Mouse (Mus musculus) R1 (cell line): ENCODE measurements around the gene Alpk1.

ENCODE experiments used
- DNase-seq: peaks from one replicate; pipeline ENCODE4 v3.0.0-alpha.2; 2018; ENCODE audit warnings: low read depth, low spot score

The Alpk1 gene

GRCm38 (mm10) chr3:127694802-127695771, 85.2 kb downstream of the Alpk1 start:
- DNase-seq, result peak; percentile 54

DNA sequence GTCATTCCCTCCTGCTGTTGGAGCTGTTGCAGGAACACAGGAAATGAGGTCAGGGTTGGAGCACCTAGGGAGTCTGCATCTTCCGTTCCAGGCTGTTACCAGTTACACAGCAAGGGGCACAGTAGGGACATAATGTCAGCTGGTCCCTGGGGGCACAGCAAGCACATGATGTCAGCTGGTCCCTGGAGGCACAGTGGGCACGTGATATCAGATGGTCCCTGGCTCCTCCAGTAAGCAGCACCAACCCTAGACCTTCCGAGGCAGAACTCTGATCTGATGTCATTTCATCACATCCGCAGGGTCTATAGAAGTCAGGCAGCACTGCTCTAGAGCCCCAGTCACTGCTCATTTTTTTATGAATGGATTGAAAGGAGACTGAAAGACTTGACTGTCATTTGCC, 89.1 kb downstream of the Alpk1 start:
- no peak for DNase-seq

GRCm38 (mm10) chr3:127679703-127680102, 100.6 kb downstream of the Alpk1 start:
- no peak for DNase-seq

- DNase-seq, result no peak
Measured at GRCm38 (mm10) chr3:127661646-127662531, 118.4 kb downstream of the Alpk1 start.

DNA sequence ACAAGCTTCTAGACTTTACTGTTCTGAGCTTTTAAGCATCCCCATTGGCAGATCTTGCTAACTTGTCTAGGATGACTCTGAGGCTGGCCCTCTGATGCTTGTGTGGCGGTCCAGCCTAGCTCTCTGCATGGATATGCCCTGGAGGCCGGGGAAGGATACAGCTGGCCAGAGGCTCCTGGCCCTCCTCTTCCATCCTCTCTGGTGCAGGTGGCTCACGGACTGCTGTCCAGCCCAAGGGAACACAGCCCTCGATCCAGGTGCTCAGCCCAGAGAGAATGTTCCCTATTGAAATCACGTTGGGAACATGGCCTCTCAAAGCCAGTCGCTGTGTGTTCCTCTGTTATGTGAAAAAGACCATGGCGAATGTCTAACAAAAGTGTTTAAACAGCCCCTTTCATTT, 119.6 kb downstream of the Alpk1 start:
- DNase-seq, result no peak

DNA sequence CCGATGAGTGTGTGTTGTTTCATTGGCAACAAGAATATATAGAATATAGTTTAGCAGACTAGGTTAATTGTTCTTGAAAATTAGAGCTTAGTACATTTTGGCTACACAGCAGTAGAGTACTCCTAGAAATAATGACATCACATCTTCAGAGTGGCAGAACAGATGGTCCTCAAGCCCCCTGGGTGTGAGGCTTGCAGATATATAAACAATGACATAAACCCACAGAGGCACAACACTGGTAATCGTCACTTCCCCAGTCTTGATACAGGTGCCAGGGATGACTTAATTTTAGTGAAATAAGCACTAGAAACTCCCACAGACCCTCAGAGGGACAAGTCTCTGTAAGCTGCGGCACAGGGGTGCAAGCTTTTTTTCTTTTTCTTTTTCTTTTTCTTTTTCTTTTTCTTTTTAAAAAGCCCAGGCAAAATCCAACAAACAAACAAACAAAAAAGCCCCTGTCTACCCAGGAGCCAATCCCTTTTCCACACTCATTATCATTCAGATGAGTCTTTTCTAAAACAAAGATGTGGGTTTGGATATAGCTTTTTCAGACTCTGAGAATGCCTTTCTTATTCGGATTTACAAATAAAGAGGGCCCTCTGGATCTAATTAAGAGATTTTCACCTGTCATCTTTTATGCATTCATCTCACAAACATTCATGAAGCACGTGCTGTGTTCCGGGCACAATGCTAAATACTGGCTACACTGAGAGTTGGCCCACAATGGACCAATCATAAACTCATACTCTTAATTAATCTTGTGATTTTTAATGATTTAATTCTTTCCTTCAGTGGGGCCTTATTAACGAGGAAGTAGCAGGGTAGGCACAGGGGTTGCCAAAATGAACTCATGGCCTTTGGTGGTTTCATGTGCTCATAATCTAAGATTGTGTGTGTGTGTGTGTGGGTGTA, 128.3 kb downstream of the Alpk1 start:
- no peak for DNase-seq

DNA sequence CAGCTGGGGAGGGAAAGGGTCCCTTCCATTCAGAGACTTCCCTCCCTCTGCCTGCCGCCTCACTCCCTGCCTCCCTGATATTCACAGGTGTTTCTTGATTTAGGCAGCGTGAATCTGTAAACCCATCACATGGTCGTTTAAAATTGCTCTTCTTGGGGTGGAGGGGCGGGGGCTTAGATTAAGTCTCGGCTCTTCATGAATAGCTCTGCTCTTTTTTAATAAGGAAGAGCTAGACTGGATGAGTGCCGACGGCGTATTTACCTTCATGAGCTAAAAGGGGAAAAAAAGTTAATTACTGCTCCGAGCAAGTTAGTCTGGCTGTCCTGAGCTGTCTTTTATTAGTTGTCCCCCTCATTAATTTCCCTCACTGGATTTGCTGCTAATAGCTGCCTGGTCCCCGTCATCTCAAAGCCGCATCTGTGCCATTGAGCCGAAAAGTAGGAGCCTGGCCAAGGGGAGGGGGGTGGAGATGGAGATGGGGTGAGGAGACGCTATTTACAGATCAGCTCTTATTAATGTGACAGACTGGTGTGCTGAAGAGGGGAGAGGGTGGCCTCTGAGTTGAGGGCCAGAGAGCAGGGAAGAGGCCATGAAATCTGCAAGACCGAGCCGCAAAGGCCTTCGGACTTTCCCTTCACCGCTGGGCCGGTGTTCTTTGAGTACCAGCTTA, 134.0 kb downstream of the Alpk1 start:
- no peak for DNase-seq

GRCm38 (mm10) chr3:127642211-127642610, 138.1 kb downstream of the Alpk1 start:
- DNase-seq, result no peak

GRCm38 (mm10) chr3:127640762-127641700, 139.3 kb downstream of the Alpk1 start:
- peak; percentile 13 for DNase-seq

- peak; percentile 72 for DNase-seq
Measured at GRCm38 (mm10) chr3:127639875-127640761, 140.2 kb downstream of the Alpk1 start.

DNA sequence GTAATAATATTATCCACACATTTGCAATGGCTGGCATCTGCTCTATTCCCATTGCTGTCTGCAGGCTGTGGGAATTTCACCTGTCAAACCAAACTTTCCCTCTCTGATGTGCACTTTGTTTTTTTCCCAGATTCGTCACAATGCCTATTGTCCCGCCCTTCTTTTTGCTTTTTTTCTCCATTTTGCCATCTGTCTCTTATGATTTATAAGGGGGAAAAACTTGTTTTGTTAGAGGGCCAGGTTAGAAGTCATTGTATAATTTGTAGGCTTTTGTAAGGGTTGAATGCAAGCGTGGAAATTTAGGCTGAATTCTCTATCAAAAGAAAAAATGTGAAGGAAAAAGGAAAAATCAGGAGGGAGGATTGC, 145.4 kb downstream of the Alpk1 start:
- DNase-seq, result no peak

GRCm38 (mm10) chr3:127634101-127634983, 146.0 kb downstream of the Alpk1 start:
- DNase-seq, result peak; percentile 80

GRCm38 (mm10) chr3:127633080-127634032, 147.0 kb downstream of the Alpk1 start, which contains the start of gene Neurog2:
Gene Neurog2 (plus strand): TSS chr3:127633135.
- peak; percentile 45 for DNase-seq

GRCm38 (mm10) chr3:127632531-127632930, 147.8 kb downstream of the Alpk1 start:
- DNase-seq, result peak; percentile 70

GRCm38 (mm10) chr3:127631582-127631981, 148.7 kb downstream of the Alpk1 start:
- peak; percentile 17 for DNase-seq

DNA sequence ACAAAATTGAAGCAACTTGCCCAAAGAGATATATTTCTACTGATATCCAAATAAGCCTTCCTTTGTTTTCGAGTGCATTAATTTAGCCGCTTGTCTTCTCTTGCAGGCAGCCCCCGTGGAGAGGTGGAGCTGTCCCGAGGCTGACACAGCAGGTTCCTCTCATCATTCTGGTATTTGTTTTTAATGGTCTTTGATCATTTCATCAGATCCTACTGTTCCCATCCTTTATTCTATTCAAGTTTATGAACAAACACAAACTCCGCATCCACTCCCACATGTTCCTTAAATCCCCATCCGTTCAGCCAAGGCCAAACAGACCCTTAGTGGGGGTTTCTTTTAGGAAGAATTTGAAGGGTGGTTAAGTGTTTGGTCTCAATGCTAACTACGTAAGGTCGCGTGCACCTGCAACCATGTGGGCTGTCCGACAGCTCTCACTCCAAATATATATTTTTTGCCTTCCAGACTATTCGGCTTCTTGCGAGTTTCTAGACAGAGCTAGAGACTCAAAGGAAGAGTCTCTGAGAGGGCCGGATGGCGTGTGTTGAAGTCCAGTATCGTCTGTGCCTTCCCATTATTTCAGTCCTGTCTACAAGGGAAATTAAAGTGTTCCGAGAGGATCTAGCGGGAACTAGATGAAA, 149.5 kb downstream of the Alpk1 start:
- DNase-seq, result no peak
